Mouse (Mus musculus) right cerebral cortex, adult 2 months (tissue): ENCODE measurements around the gene Dhx36.

Experiments used
- DNase-seq, 2 experiments: peaks; one replicate each; pipeline ENCODE4 v3.0.0; 2021 to 2022; ENCODE audit warnings: low spot score in 2 of 2

The Dhx36 gene

GRCm38 (mm10) chr3:62506488-62507205 lies at the start of gene Dhx36:
Gene Dhx36 (minus strand): TSS chr3:62507004.
- DNase-seq: peak; percentile 99

DNA sequence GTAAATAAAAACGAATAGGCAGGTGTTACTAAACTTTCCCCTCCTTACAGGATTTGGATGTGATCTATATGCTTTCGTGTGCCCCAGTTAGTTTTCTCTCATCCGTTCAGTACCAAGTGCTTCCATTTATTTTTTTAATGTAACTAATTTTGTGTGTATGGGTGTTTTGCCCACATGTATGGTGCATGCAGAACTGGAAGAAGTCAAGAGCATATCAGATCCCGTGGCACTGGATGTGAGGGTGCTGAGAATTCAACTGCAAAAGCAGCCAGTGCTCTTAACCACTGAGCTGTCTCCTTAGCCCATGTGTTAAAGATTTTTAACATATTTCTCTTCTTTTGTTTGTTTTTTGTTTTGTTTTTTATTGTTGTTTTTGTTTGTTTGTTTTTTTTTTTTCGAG lies 20.8 kb upstream of the Dhx36 start:
- DNase-seq: no peak

GRCm38 (mm10) chr3:62527160-62527559 lies 20.4 kb upstream of the Dhx36 start:
- DNase-seq: peak; percentile 59 to 61

- no peak for DNase-seq
These were observed 423 bp upstream of the Dhx36 start for GRCm38 (mm10) chr3:62507206-62507647.

GRCm38 (mm10) chr3:62505166-62505900 lies 1.5 kb downstream of the Dhx36 start:
- DNase-seq: no peak

DNA sequence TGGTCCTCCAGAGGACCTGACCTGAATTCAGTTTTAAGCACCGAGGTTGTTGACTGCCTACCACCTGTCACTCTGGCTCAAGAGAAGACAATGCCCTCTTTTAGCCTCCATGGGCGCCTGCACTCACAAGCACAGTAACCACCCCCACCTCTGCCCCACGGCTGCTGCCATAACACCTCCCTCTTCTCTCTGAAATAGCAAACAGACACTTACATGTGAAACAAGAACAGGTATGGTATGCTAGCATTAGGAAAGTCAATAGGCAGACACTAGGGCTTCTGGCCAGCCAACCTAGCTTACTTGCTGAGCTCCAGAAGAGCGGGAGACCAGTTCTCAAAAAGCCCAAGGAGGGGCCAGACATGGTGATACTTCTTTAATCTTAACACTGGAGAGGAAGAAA lies 7.5 kb downstream of the Dhx36 start:
- no peak for DNase-seq

- no peak for DNase-seq
These were observed 14.2 kb downstream of the Dhx36 start for GRCm38 (mm10) chr3:62492568-62492967.

- DNase-seq: no peak
These were observed 22.5 kb downstream of the Dhx36 start for GRCm38 (mm10) chr3:62484340-62484739.

DNA sequence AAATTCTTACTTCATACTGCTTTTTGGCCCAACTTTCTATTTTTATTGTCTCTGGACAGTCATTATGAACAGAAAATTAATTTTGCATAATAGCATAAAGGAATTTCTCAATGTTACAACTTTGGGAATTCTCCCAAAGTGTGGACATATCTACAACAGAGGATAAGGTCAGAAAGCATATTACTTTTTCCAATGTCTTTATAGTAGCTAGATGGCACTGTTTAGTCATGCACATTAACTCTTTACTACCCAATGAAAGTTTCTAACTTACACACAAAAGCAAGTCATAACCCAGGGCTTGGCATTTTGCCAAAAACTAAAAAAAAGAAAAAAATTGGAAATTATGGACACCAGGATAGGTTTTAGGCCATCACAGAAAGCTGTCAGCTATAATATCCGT lies 36.6 kb downstream of the Dhx36 start:
- DNase-seq: no peak

GRCm38 (mm10) chr3:62464276-62464675 lies 42.5 kb downstream of the Dhx36 start:
- no peak for DNase-seq

DNA sequence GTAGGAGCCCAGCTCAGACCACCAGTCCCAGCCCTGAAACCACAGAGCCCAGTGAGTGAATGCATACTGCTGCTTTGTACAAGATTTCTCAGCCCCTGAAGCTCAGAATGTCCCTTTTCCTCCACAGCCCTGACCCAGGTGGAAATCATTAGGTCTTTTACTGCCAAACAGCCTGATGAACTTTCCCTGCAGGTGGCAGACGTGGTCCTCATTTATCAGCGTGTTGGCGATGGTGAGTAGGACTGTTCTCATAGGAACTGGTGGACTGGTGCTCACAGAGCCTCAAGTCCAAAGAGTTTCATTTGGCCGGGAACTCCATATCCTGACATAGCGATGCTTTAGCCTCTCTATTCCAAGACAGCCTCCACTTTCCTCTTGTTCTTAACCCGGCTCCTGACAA lies 47.3 kb downstream of the Dhx36 start:
- DNase-seq: no peak

GRCm38 (mm10) chr3:62458284-62459013 lies 48.4 kb downstream of the Dhx36 start:
- DNase-seq: peak; percentile 75 to 81

DNA sequence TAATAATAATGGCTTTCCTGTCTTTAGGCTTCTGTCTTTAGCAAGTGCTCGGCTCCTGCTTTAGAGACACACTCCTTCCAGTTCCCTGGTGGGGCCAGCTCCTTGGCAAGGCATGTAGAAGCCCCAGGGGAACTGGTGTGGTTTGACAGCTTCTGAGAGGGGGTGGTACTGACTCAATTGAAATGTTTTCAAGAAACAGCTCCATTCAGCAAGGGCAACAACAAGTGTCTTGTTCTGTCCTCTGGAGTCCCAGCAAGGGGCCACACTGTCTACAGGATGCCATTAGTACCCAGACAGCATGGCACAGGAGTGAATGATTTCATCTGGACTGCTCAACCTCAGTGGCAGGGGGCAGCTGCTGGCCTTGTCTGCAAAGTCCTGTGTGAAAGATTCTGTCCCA lies 51.0 kb downstream of the Dhx36 start:
- peak in 1 of 2 experiments; percentile 26 for DNase-seq

GRCm38 (mm10) chr3:62454096-62454495 lies 52.7 kb downstream of the Dhx36 start:
- DNase-seq: no peak

- no peak for DNase-seq
These were observed 53.8 kb downstream of the Dhx36 start for GRCm38 (mm10) chr3:62452961-62453360.

DNA sequence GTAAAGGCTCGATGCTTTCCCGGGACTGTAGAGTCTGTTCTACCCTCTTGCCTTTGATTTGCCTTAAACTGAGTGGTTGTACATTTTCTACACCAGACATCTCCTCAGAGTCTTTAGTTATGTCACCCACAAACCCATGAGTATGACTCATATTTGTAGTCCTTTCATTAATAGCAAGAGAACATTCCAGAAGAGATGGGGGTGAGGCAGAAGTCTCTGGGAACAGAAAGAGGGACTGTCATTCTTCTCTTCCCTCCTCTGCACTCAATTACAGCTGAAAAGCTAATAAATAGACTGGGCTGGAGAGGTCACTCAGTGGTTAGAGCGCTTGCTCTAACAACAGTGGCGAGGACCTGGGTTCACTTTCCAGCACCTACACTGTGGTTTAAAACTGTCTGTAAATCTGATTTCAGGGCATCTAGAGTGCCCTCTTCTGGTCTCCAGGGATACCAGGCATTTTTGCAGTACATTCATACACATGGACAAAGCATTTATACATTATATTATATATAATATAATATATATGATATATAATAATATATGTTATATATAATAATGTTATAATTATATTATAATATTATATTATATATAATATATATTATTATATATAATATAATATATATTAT lies 56.8 kb downstream of the Dhx36 start:
- DNase-seq: no peak

DNA sequence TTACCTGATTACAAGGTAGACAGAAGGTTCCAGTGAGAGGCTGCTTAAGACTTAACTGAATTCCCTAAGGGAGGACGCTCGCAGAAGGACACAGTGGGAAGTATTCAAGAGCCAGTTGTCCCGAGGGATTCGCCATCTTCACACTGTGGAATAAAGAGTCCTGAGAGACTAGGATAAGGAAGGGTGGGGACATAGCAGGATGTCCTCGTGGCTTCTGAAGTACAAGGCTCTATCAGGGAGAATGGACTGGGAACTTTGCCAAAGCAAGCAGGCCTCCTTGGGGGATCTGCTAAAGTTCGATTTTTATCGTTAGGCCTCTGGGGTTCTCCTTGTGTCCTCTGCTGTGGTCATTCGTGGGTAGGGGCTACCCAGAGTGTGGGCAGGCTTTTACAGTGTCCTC lies 59.7 kb downstream of the Dhx36 start:
- DNase-seq: no peak

- DNase-seq: no peak
These were observed 60.5 kb downstream of the Dhx36 start for GRCm38 (mm10) chr3:62446271-62446670.

DNA sequence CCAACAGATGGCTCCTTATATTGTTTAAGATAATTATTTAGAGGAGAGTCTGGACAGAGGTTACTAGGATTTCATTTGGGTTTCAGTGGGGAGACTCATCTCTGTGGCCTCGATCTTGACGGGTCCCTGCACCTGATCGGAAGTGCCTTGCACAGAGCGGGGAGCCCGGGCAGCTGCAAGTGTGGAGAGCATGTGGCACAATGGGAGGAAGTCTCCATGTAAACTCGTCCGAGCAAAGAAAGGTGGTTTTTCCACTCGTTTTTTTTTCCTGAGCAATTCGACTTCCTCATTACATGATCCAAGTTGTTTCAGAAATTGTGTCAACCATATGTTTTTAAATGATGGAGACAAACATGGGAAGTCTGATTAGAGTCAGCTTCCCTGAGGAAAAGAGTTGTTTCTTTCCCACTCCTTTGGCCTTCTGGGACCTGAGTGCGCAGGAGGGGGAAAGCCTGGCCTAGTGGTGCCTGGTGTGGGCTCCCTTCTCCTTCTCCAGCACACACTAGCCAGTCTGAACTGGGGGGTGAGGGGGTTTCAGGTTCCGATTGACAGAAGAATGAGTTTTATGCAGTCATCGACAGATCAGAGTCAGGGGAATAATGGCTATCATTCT lies 63.1 kb downstream of the Dhx36 start:
- DNase-seq: no peak

GRCm38 (mm10) chr3:62440431-62440969 lies 66.3 kb downstream of the Dhx36 start:
- DNase-seq: no peak

- no peak for DNase-seq
These were observed 70.9 kb downstream of the Dhx36 start for GRCm38 (mm10) chr3:62435923-62436322.
